In the genomic region with DNA sequence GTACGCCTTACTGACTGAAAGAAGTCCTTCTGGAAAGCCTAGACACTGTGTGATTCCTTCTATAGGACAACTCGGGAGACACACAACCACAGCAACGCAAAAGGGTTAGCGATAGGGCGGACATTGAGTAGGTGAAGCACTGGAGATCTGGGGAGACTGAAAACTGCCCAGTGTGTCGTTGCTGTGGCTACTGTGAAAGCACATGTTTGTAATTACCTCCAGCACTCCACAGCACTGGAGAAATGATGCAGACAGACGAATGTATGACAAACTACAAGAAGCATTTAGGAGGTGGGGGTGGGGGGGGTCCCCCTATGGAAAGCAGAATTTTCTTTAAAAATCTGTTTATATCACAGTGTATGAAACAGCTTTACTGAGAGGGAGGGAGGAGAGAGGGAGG, we compare ENCODE assay signal across 28 mouse cellular contexts. TPM values are rescaled to one million over a fixed set of nuclear protein-coding genes. Genes with fewer than 3 reads are reported as not detected.
DNase-seq lines count a peak whose midpoint lies in the region; ATAC-seq and TF ChIP-seq lines count a peak whose summit lies in the region.
"Had no signal": no experiment of that assay in that cellular context is flagged by ENCODE, and none has a peak within 500 bp of the region (broad histone marks: within the 10 kb centered on the region; RNA-seq: fewer than 3 reads in every experiment).

No protein-coding gene starts in this region.

- ATAC-seq in embryonic facial prominence, embryonic 13.5 days (ENCODE audit: insufficient number of reproducible peaks, insufficient read depth, low FRiP score, low TSS enrichment, low read depth), result no peak
- ATAC-seq in forebrain, embryonic 14.5 days, result no peak
- ATAC-seq: intestine, postnatal 0 days had no signal

- no peak overlapping the region for H3K4me3 ChIP-seq in embryonic facial prominence, embryonic 13.5 days
- no peak overlapping the region for H3K4me3 ChIP-seq in left cerebral cortex, adult 2 months
- no peak overlapping the region for H3K4me3 ChIP-seq in forebrain, embryonic 14.5 days (ENCODE audit: low read depth, low read length)
- H3K4me3 ChIP-seq: forebrain, embryonic 12.5 days; heart, embryonic 10.5 days; heart, embryonic 15.5 days; hindbrain, embryonic 12.5 days; midbrain, embryonic 12.5 days had no signal

- DNase-seq in heart, adult 11 months, result peak; percentile 55
- no peak for DNase-seq in heart, postnatal 4 days
- peak; percentile 47 for DNase-seq in hindlimb bud, embryonic 11.5 days (ENCODE audit: extremely low spot score, low read depth, low spot score)
- DNase-seq in mesoderm, embryonic 11.5 days (ENCODE audit: low read depth, low spot score), result peak; percentile 19
- no peak for DNase-seq in left cerebral cortex, adult 2 months (ENCODE audit: extremely low spot score in 1 of 2, low spot score in 2 of 2)
- DNase-seq in forebrain, embryonic 14.5 days (ENCODE audit: low spot score), result no peak
- DNase-seq in layer of hippocampus, adult 11-12 months (ENCODE audit: low spot score), result no peak
- DNase-seq: adrenal gland, postnatal 36 days; cerebellum, adult 18-20 months; cerebellum, postnatal 10 days; gastrocnemius, postnatal 14 days; kidney, postnatal 14 days; left cerebral cortex, postnatal 4 days; lung, postnatal 36 days; right cerebral cortex, adult 18-20 months; spleen, adult 18-20 months; thymus, postnatal 25 days had no signal

- H3K4me2 ChIP-seq in embryonic facial prominence, embryonic 13.5 days, result peak overlapping the region; percentile 30; the same call in 1 of the 2 replicates
- H3K4me2 ChIP-seq in forebrain, embryonic 14.5 days (ENCODE audit: low read length), result no peak overlapping the region
- H3K4me2 ChIP-seq: forebrain, embryonic 12.5 days; heart, embryonic 15.5 days; hindbrain, embryonic 12.5 days; liver, embryonic 11.5 days; midbrain, embryonic 12.5 days had no signal

- no peaks in the 10 kb centered on the region for H3K27me3 ChIP-seq in embryonic facial prominence, embryonic 13.5 days
- no peaks in the 10 kb centered on the region for H3K27me3 ChIP-seq in forebrain, embryonic 14.5 days (replicated peaks; ENCODE audit: control insufficient read depth, insufficient read depth, low read length)
- H3K27me3 ChIP-seq: forebrain, embryonic 12.5 days; heart, embryonic 15.5 days; hindbrain, embryonic 12.5 days; midbrain, embryonic 12.5 days had no signal

- H3K27ac ChIP-seq in embryonic facial prominence, embryonic 13.5 days, result peak overlapping the region; percentile 78
- no peak overlapping the region for H3K27ac ChIP-seq in left cerebral cortex, adult 2 months
- H3K27ac ChIP-seq in forebrain, embryonic 14.5 days (ENCODE audit: low read depth, low read length), result no peak overlapping the region
- H3K27ac ChIP-seq: forebrain, embryonic 12.5 days; heart, embryonic 15.5 days; hindbrain, embryonic 12.5 days; midbrain, embryonic 12.5 days had no signal

- no peak overlapping the region for H3K9ac ChIP-seq in embryonic facial prominence, embryonic 13.5 days
- no peak overlapping the region for H3K9ac ChIP-seq in forebrain, embryonic 14.5 days (ENCODE audit: low read length)
- H3K9ac ChIP-seq: forebrain, embryonic 12.5 days; heart, embryonic 15.5 days; hindbrain, embryonic 12.5 days; midbrain, embryonic 12.5 days had no signal

- H3K36me3 ChIP-seq in embryonic facial prominence, embryonic 13.5 days, result no peaks in the 10 kb centered on the region
- H3K36me3 ChIP-seq in forebrain, embryonic 14.5 days (ENCODE audit: control insufficient read depth, insufficient read depth, low read length), result no peaks in the 10 kb centered on the region
- H3K36me3 ChIP-seq: forebrain, embryonic 12.5 days; heart, embryonic 10.5 days; heart, embryonic 15.5 days; hindbrain, embryonic 12.5 days; midbrain, embryonic 12.5 days had no signal

- H3K9me3 ChIP-seq in embryonic facial prominence, embryonic 13.5 days, result no peaks in the 10 kb centered on the region
- H3K9me3 ChIP-seq in forebrain, embryonic 14.5 days (replicated peaks; ENCODE audit: control insufficient read depth, low read length), result no peaks in the 10 kb centered on the region
- H3K9me3 ChIP-seq: forebrain, embryonic 12.5 days; heart, embryonic 10.5 days; heart, embryonic 15.5 days; hindbrain, embryonic 12.5 days; midbrain, embryonic 12.5 days had no signal

- intact Hi-C loops in left cerebral cortex, adult 2 months (cut with DNase I), result no loop called here

- H3K4me1 ChIP-seq in embryonic facial prominence, embryonic 13.5 days, result peaks cover 43% of the 10 kb centered on the region
- no peaks in the 10 kb centered on the region for H3K4me1 ChIP-seq in forebrain, embryonic 14.5 days (ENCODE audit: control insufficient read depth, insufficient read depth, low read length)
- H3K4me1 ChIP-seq: forebrain, embryonic 12.5 days; midbrain, embryonic 12.5 days had no signal

- WGBS in embryonic facial prominence, embryonic 13.5 days, result 36% methylated on average over 7 of the region's 7 CpGs
- WGBS in forebrain, embryonic 14.5 days, result 86% methylated on average over 7 of the region's 7 CpGs

- no peak for TF ChIP-seq CTCF in left cerebral cortex, adult 2 months (IDR thresholded peaks at IDR 0.05)

RNA-seq across cellular contexts. Expression of a gene that starts 37.4 kb away (rescaled TPM):
- total RNA-seq in heart, postnatal 4 days (2021), result 10 to 100 TPM; 15.5 to 15.9 TPM
- polyA plus RNA-seq in embryonic facial prominence, embryonic 13.5 days (2015; fragmentation: Nextera tagmentation; extraction: Ambion mirVana), result 29.8 and 39.4 TPM in 2 replicates
- total RNA-seq in left cerebral cortex, adult 2 months (2021), result 10 to 100 TPM; 57.1 to 59.7 TPM
- 129 and 147 TPM in 2 replicates for polyA plus RNA-seq in forebrain, embryonic 14.5 days (2014; fragmentation: Nextera tagmentation; extraction: Ambion mirVana)
- total RNA-seq: granulocyte monocyte progenitor cell, adult 5-6 weeks; megakaryocyte, adult 5-6 weeks; MEL had no signal

Comparison
In these comparisons a context has a peak if more than half of its experiments do, and no peak if none do; other contexts are left out.
1. DNase-seq: peak in heart, adult 11 months (single experiment), hindlimb bud, embryonic 11.5 days (single experiment) and mesoderm, embryonic 11.5 days (single experiment); none in heart, postnatal 4 days (single experiment), left cerebral cortex, adult 2 months (0 of 2), forebrain, embryonic 14.5 days (single experiment) and layer of hippocampus, adult 11-12 months (single experiment).